Mouse (Mus musculus): ENCODE measurements around the gene Samd8.

DNA sequence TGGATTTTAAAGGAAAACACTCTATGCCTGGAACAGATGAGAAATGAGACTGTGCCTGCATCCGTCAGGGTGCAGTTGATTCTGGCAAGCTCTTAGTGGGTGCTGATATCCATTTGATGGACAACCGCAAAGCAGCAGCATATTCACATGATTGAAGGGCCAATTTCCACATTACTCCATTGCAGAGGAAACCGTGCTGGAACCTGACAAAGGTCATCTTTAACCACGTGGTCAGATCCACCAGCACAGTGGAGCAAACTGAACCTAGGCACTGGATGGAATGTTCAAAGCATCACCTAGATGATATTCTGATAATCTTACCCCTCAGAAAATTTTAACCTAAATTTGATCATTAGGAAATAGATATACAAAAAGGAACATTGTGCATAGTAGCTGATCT, 25.9 kb downstream of the Samd8 start:
- no peak for TF ChIP-seq POLR2AphosphoS2 (IDR thresholded peaks at IDR 0.05; ENCODE audit: low read depth, low read length)
- TF ChIP-seq CTCF (conservative IDR thresholded peaks at IDR 0.05 in 1 of 2, IDR thresholded peaks at IDR 0.05 in 1 of 2; ENCODE audit: low read depth in 2 of 2, low read length in 2 of 2) = no peak
- no peak for TF ChIP-seq ZC3H11A (IDR thresholded peaks at IDR 0.05; ENCODE audit: low read depth, low read length)
- TF ChIP-seq USF1 (IDR thresholded peaks at IDR 0.05; ENCODE audit: low read depth, low read length) = no peak
- TF ChIP-seq GABPA (IDR thresholded peaks at IDR 0.05; ENCODE audit: insufficient replicate concordance, low read depth, low read length) = no peak
- no peak for TF ChIP-seq PAX5 (IDR thresholded peaks at IDR 0.05; ENCODE audit: low read length)
- TF ChIP-seq POLR2A (IDR thresholded peaks at IDR 0.05; ENCODE audit: low read depth, low read length) = no peak
- no peak for TF ChIP-seq HCFC1 (IDR thresholded peaks at IDR 0.05; ENCODE audit: low read depth, low read length)
- no peak for TF ChIP-seq TCF12 (IDR thresholded peaks at IDR 0.05; ENCODE audit: low read depth, low read length)
- TF ChIP-seq NRF1 (IDR thresholded peaks at IDR 0.05; ENCODE audit: low read depth, low read length) = no peak
- no peak for TF ChIP-seq MAZ (IDR thresholded peaks at IDR 0.05; ENCODE audit: low read depth, low read length)
- TF ChIP-seq EP300 (IDR thresholded peaks at IDR 0.05; ENCODE audit: low read length) = no peak
